Mouse (Mus musculus): ENCODE results near the gene Kl.

Gene Kl

GRCm38 (mm10) chr5:150967925-150968324 lies 15.5 kb downstream of the Kl start:
- DNase-seq (ENCODE audit: low spot score): no peak

- DNase-seq (ENCODE audit: low spot score): no peak
Observed at GRCm38 (mm10) chr5:150970551-150970950, 18.1 kb downstream of the Kl start.

GRCm38 (mm10) chr5:150971126-150971525 lies 18.7 kb downstream of the Kl start:
- no peak for DNase-seq (ENCODE audit: low spot score)

GRCm38 (mm10) chr5:150974226-150974625 lies 21.8 kb downstream of the Kl start:
- peak; percentile 70 for DNase-seq (ENCODE audit: low spot score)

- no peak for DNase-seq (ENCODE audit: low spot score)
Observed at GRCm38 (mm10) chr5:150977383-150977958, 25.1 kb downstream of the Kl start.

- no peak for DNase-seq (ENCODE audit: low spot score)
Observed at GRCm38 (mm10) chr5:150979341-150980136, 27.1 kb downstream of the Kl start.

GRCm38 (mm10) chr5:150982082-150982481 lies 29.7 kb downstream of the Kl start:
- DNase-seq (ENCODE audit: low spot score): no peak

GRCm38 (mm10) chr5:150994096-150994495 lies 41.7 kb downstream of the Kl start:
- DNase-seq (ENCODE audit: low spot score): no peak

GRCm38 (mm10) chr5:150996586-150996985 lies 44.2 kb downstream of the Kl start:
- DNase-seq (ENCODE audit: low spot score): no peak

- peak; percentile 33 for DNase-seq (ENCODE audit: low spot score)
Observed at GRCm38 (mm10) chr5:151001111-151001510, 48.7 kb downstream of the Kl start.

- no peak for DNase-seq (ENCODE audit: low spot score)
Observed at GRCm38 (mm10) chr5:151002051-151002450, 49.6 kb downstream of the Kl start.

GRCm38 (mm10) chr5:151004216-151004755 lies 51.9 kb downstream of the Kl start:
- DNase-seq (ENCODE audit: low spot score): no peak

- DNase-seq (ENCODE audit: low spot score): peak; percentile 22
Observed at GRCm38 (mm10) chr5:151018450-151018849, 66.0 kb downstream of the Kl start.

- DNase-seq (ENCODE audit: low spot score): no peak
Observed at GRCm38 (mm10) chr5:151018959-151019358, 66.6 kb downstream of the Kl start.

GRCm38 (mm10) chr5:151020031-151020820 lies 67.8 kb downstream of the Kl start:
- no peak for DNase-seq (ENCODE audit: low spot score)

- no peak for DNase-seq (ENCODE audit: low spot score)
Observed at GRCm38 (mm10) chr5:151020831-151021230, 68.4 kb downstream of the Kl start.

- DNase-seq (ENCODE audit: low spot score): no peak
Observed at GRCm38 (mm10) chr5:151022026-151022425, 69.6 kb downstream of the Kl start.

- DNase-seq (ENCODE audit: low spot score): no peak
Observed at GRCm38 (mm10) chr5:151022939-151023338, 70.5 kb downstream of the Kl start.

GRCm38 (mm10) chr5:151023461-151023860 lies 71.1 kb downstream of the Kl start:
- peak; percentile 50 for DNase-seq (ENCODE audit: low spot score)

GRCm38 (mm10) chr5:151024483-151024882 lies 72.1 kb downstream of the Kl start:
- no peak for DNase-seq (ENCODE audit: low spot score)

GRCm38 (mm10) chr5:151026069-151026468 lies 73.7 kb downstream of the Kl start:
- DNase-seq (ENCODE audit: low spot score): no peak

GRCm38 (mm10) chr5:151027171-151027570 lies 74.8 kb downstream of the Kl start:
- DNase-seq (ENCODE audit: low spot score): no peak

- no peak for DNase-seq (ENCODE audit: low spot score)
Observed at GRCm38 (mm10) chr5:151028906-151029305, 76.5 kb downstream of the Kl start.
